Mouse (Mus musculus): ENCODE measurements around the gene Gm29776. TPM values are rescaled to one million over a fixed set of nuclear protein-coding genes. Genes with fewer than 3 reads are reported as not detected.

Gm29776 gene
- polyA plus RNA-seq, 1 experiment from 2014 or later = 0.25 TPM

- H3K4me1 ChIP-seq (ENCODE audit: control insufficient read depth, insufficient read depth, low read length) = peaks cover 10% of the 10 kb centered on the region
- H3K36me3 ChIP-seq (ENCODE audit: control insufficient read depth, insufficient read depth, low read length) = peaks cover 47% of the 10 kb centered on the region
- no peak overlapping the region for H3K27ac ChIP-seq (replicated peaks; ENCODE audit: low read depth, low read length)
- DNase-seq (ENCODE audit: low spot score) = no peak
- no peak overlapping the region for H3K9ac ChIP-seq (ENCODE audit: low read length)
- 93% methylated on average over 9 of the region's 9 CpGs for WGBS
- H3K4me2 ChIP-seq (ENCODE audit: low read depth, severe bottlenecking) = no peak overlapping the region
- H3K27me3 ChIP-seq (ENCODE audit: control insufficient read depth, insufficient read depth, low read length) = no peaks in the 10 kb centered on the region
- H3K4me3 ChIP-seq (ENCODE audit: low read depth, low read length) = no peak overlapping the region
- no peak for ATAC-seq (ENCODE audit: insufficient number of reproducible peaks, low FRiP score, low TSS enrichment, low read depth)
- H3K9me3 ChIP-seq (ENCODE audit: control insufficient read depth, low read length) = no peaks in the 10 kb centered on the region
Measured at GRCm38 (mm10) chr14:54644294-54644693, 54.3 kb downstream of the Gm29776 start.

GRCm38 (mm10) chr14:54643011-54643410 lies 55.6 kb downstream of the Gm29776 start:
- ATAC-seq (ENCODE audit: insufficient number of reproducible peaks, low FRiP score, low TSS enrichment, low read depth) (no peak), DNase-seq (ENCODE audit: low spot score) (no peak)
- Histone ChIP-seq H3K27ac (replicated peaks; ENCODE audit: low read depth, low read length) (no peak overlapping the region; the same call in 1 of the 2 replicates), H3K4me1 (ENCODE audit: control insufficient read depth, insufficient read depth, low read length) (peaks cover 14% of the 10 kb centered on the region), H3K36me3 (ENCODE audit: control insufficient read depth, insufficient read depth, low read length) (peaks cover 46% of the 10 kb centered on the region), H3K27me3 (ENCODE audit: control insufficient read depth, insufficient read depth, low read length) (no peaks in the 10 kb centered on the region), H3K4me3 (ENCODE audit: low read depth, low read length) (no peak overlapping the region), H3K9me3 (ENCODE audit: control insufficient read depth, low read length) (no peaks in the 10 kb centered on the region), H3K9ac (ENCODE audit: low read length) (no peak overlapping the region), H3K4me2 (ENCODE audit: low read depth, severe bottlenecking) (no peak overlapping the region)
- WGBS = 91% methylated on average over 2 of the region's 2 CpGs

Small RNAs within 50 kb of the gene (microRNA-seq; reads per million reads assigned to microRNA genes)
- gene Mir6948 = not detected

Other genes with a start within 250 kb of the Gm29776 start
- gene Lrp10, start 234.7 kb downstream of the Gm29776 start, polyA plus RNA-seq (2014; fragmentation: Nextera tagmentation; extraction: Ambion mirVana) = 18.9 and 19.6 TPM in 2 replicates
- 4.7 and 5.3 TPM in 2 replicates for gene Rem2, start 222.7 kb downstream of the Gm29776 start, polyA plus RNA-seq (2014; fragmentation: Nextera tagmentation; extraction: Ambion mirVana)
- 122 and 126 TPM in 2 replicates for gene Prmt5, start 181.3 kb downstream of the Gm29776 start, polyA plus RNA-seq (2014; fragmentation: Nextera tagmentation; extraction: Ambion mirVana)
- gene Haus4, start 144.2 kb downstream of the Gm29776 start, polyA plus RNA-seq (2014; fragmentation: Nextera tagmentation; extraction: Ambion mirVana) = 52.4 and 53.1 TPM in 2 replicates
- 38.5 and 41.8 TPM in 2 replicates for gene Ajuba, start 121.3 kb downstream of the Gm29776 start, polyA plus RNA-seq (2014; fragmentation: Nextera tagmentation; extraction: Ambion mirVana)
- gene 4931414P19Rik, start 92.8 kb downstream of the Gm29776 start, polyA plus RNA-seq (2014; fragmentation: Nextera tagmentation; extraction: Ambion mirVana) = 6.8 and 7.8 TPM in 2 replicates
- 474 and 488 TPM in 2 replicates for gene Psmb5, start 80.8 kb downstream of the Gm29776 start, polyA plus RNA-seq (2014; fragmentation: Nextera tagmentation; extraction: Ambion mirVana)
- 0.20 TPM in 1 of 2 replicates, not detected in the other for gene Psmb11, start 77.4 kb downstream of the Gm29776 start, polyA plus RNA-seq (2014; fragmentation: Nextera tagmentation; extraction: Ambion mirVana)
- not detected in 2 replicates for gene Gm17606, start 57.9 kb downstream of the Gm29776 start, polyA plus RNA-seq (2014; fragmentation: Nextera tagmentation; extraction: Ambion mirVana)
- 8.6 and 10.2 TPM in 2 replicates for gene Cdh24, start 57.5 kb downstream of the Gm29776 start, polyA plus RNA-seq (2014; fragmentation: Nextera tagmentation; extraction: Ambion mirVana)
- 111 and 114 TPM in 2 replicates for gene 1700123O20Rik, start 12.6 kb downstream of the Gm29776 start, polyA plus RNA-seq (2014; fragmentation: Nextera tagmentation; extraction: Ambion mirVana)
- 141 and 160 TPM in 2 replicates for gene Acin1, start 11.9 kb downstream of the Gm29776 start, polyA plus RNA-seq (2014; fragmentation: Nextera tagmentation; extraction: Ambion mirVana)
- not detected in 2 replicates for gene Cebpe, start 13.3 kb upstream of the Gm29776 start, polyA plus RNA-seq (2014; fragmentation: Nextera tagmentation; extraction: Ambion mirVana)
- 0.75 and 1.1 TPM in 2 replicates for gene Slc7a8, start 83.1 kb upstream of the Gm29776 start, polyA plus RNA-seq (2014; fragmentation: Nextera tagmentation; extraction: Ambion mirVana)
- not detected in 2 replicates for gene Rnf212b, start 115.3 kb upstream of the Gm29776 start, polyA plus RNA-seq (2014; fragmentation: Nextera tagmentation; extraction: Ambion mirVana)
- 12.8 and 17.7 TPM in 2 replicates for gene Homez, start 172.1 kb upstream of the Gm29776 start, polyA plus RNA-seq (2014; fragmentation: Nextera tagmentation; extraction: Ambion mirVana)
- gene Ppp1r3e, start 178.7 kb upstream of the Gm29776 start, polyA plus RNA-seq (2014; fragmentation: Nextera tagmentation; extraction: Ambion mirVana) = 0.37 and 0.51 TPM in 2 replicates
- 2.1 and 2.2 TPM in 2 replicates for gene Bcl2l2, start 184.5 kb upstream of the Gm29776 start, polyA plus RNA-seq (2014; fragmentation: Nextera tagmentation; extraction: Ambion mirVana)
- gene Gm20521, start 184.6 kb upstream of the Gm29776 start, polyA plus RNA-seq (2014; fragmentation: Nextera tagmentation; extraction: Ambion mirVana) = 0.56 TPM in 1 of 2 replicates, not detected in the other
- 158 and 177 TPM in 2 replicates for gene Pabpn1, start 193.7 kb upstream of the Gm29776 start, polyA plus RNA-seq (2014; fragmentation: Nextera tagmentation; extraction: Ambion mirVana)
- gene Slc22a17, start 214.3 kb upstream of the Gm29776 start, polyA plus RNA-seq (2014; fragmentation: Nextera tagmentation; extraction: Ambion mirVana) = 35.5 and 46.0 TPM in 2 replicates
- gene Efs, start 227.3 kb upstream of the Gm29776 start, polyA plus RNA-seq (2014; fragmentation: Nextera tagmentation; extraction: Ambion mirVana) = 42.7 and 44.6 TPM in 2 replicates
- not detected in 2 replicates for gene Il25, start 233.9 kb upstream of the Gm29776 start, polyA plus RNA-seq (2014; fragmentation: Nextera tagmentation; extraction: Ambion mirVana)
- 1.8 and 3.2 TPM in 2 replicates for gene Cmtm5, start 237.4 kb upstream of the Gm29776 start, polyA plus RNA-seq (2014; fragmentation: Nextera tagmentation; extraction: Ambion mirVana)

All from limb, embryonic 11.5 days (tissue).